8 mouse cellular contexts compared by ENCODE assay signal in the genomic region with DNA sequence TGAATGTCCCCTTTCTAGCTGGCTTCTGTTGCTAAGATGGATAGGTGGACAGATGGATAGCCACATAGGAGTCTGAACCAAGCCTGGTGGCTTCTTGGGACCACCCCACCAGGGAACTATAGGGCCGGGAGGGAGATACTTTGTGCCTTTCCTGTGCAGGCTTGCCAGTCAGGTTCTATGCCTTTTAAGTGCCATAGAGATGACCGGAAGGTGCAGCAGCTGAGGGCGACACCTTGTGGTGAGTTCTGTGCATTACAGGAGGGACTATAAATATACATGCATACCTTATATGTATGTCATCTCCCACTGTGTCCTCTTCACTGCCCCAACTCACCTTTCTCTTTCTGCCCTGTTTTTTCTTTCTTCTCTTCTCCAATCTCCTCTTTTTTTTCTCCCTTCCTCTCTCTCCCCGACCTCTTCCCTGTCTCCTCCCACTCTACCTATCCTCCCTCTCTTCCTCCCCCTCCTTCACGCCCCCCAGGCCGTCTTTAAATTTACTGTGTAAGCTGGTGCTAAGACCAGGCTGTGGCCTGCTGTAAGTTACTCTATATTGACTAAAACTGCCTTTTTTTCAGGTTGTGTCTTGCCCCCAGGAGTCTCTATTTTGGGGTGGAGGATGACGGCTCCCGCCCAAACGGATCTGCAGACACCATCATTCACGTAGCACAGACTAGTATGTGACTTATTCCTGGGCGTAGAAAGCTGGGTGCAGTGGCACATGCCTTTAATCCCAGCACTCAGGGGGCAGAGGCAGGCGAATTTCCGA. TPM values are rescaled to one million over a fixed set of nuclear protein-coding genes. Genes with fewer than 3 reads are reported as not detected.
DNase-seq lines count a peak whose midpoint lies in the region; ATAC-seq and TF ChIP-seq lines count a peak whose summit lies in the region.

No protein-coding gene starts in this region.

- no peaks in the 10 kb centered on the region for H3K9me3 ChIP-seq in heart, embryonic 10.5 days
- no peaks in the 10 kb centered on the region for H3K9me3 ChIP-seq in kidney, embryonic 14.5 days (ENCODE audit: control insufficient read depth, low read length)
- no peaks in the 10 kb centered on the region for H3K9me3 ChIP-seq in lung, embryonic 15.5 days

- peak; percentile 58 to 65 for DNase-seq in CD8-positive naive resting alpha-beta T cell, adult 2 months (ENCODE audit: low read depth in 2 of 2, low spot score in 2 of 2)
- DNase-seq in ZHBTc4 (ENCODE audit: low read depth, low spot score), result peak; percentile 89
- DNase-seq in heart, embryonic 10.5 days (ENCODE audit: low spot score), result peak; percentile 91
- DNase-seq in retina, adult 2 months (ENCODE audit: low read depth, low spot score), result peak; percentile 69
- DNase-seq in yolk sac, embryonic 10.5 days (ENCODE audit: low spot score), result peak; percentile 68

- peak; percentile 99 for TF ChIP-seq CTCF in cortical plate, adult 2 months (IDR thresholded peaks at IDR 0.05; ENCODE audit: extremely low read depth, insufficient read depth, low read length)

- H3K4me3 ChIP-seq in cortical plate, adult 2 months (ENCODE audit: insufficient read depth, low read length), result no peak overlapping the region
- no peak overlapping the region for H3K4me3 ChIP-seq in heart, embryonic 10.5 days
- H3K4me3 ChIP-seq in kidney, embryonic 14.5 days (ENCODE audit: low read length), result no peak overlapping the region
- no peak overlapping the region for H3K4me3 ChIP-seq in lung, embryonic 15.5 days

- H3K4me2 ChIP-seq in kidney, embryonic 14.5 days (replicated peaks; ENCODE audit: low read depth, low read length), result no peak overlapping the region
- no peak overlapping the region for H3K4me2 ChIP-seq in lung, embryonic 15.5 days

- no peaks in the 10 kb centered on the region for H3K4me1 ChIP-seq in cortical plate, adult 2 months (ENCODE audit: control insufficient read depth, insufficient read depth, low read length)
- peaks cover 17% of the 10 kb centered on the region for H3K4me1 ChIP-seq in heart, embryonic 10.5 days
- H3K4me1 ChIP-seq in kidney, embryonic 14.5 days (ENCODE audit: control insufficient read depth, insufficient read depth, low read length), result peaks cover 5% of the 10 kb centered on the region; the same call in 1 of the 2 replicates
- 0 out of 2 replicates have a peak, but pooled peaks cover 7% of the 10 kb centered on the region for H3K4me1 ChIP-seq in lung, embryonic 15.5 days

- peak; percentile 44 for ATAC-seq in kidney, embryonic 14.5 days (ENCODE audit: low FRiP score, low TSS enrichment)
- peak; percentile 21; the same call in 1 of the 2 replicates for ATAC-seq in lung, embryonic 15.5 days (ENCODE audit: borderline replicate concordance, extremely low read depth, low FRiP score, low TSS enrichment)

- no peak overlapping the region for H3K27ac ChIP-seq in cortical plate, adult 2 months (ENCODE audit: insufficient read depth, low read length)
- peak overlapping the region; percentile 75 for H3K27ac ChIP-seq in heart, embryonic 10.5 days
- H3K27ac ChIP-seq in kidney, embryonic 14.5 days (ENCODE audit: low read depth, low read length), result no peak overlapping the region
- H3K27ac ChIP-seq in lung, embryonic 15.5 days, result no peak overlapping the region

- no peak overlapping the region for H3K9ac ChIP-seq in kidney, embryonic 14.5 days (ENCODE audit: low read depth, low read length)
- no peak overlapping the region for H3K9ac ChIP-seq in lung, embryonic 15.5 days

- TF ChIP-seq POLR2A in cortical plate, adult 2 months (IDR thresholded peaks at IDR 0.05; ENCODE audit: extremely low read depth, insufficient read depth, low read length), result no peak

- WGBS in heart, embryonic 10.5 days, result 56% methylated on average over 13 of the region's 13 CpGs
- 61% methylated on average over 13 of the region's 13 CpGs for WGBS in kidney, embryonic 14.5 days
- WGBS in lung, embryonic 15.5 days, result 57% methylated on average over 13 of the region's 13 CpGs

- H3K27me3 ChIP-seq in heart, embryonic 10.5 days (ENCODE audit: insufficient read depth, poor library complexity, severe bottlenecking), result no peaks in the 10 kb centered on the region
- no peaks in the 10 kb centered on the region for H3K27me3 ChIP-seq in kidney, embryonic 14.5 days (ENCODE audit: control insufficient read depth, insufficient read depth, low read length)
- no peaks in the 10 kb centered on the region for H3K27me3 ChIP-seq in lung, embryonic 15.5 days

- peaks cover 14% of the 10 kb centered on the region for H3K36me3 ChIP-seq in heart, embryonic 10.5 days
- H3K36me3 ChIP-seq in kidney, embryonic 14.5 days (ENCODE audit: control insufficient read depth, insufficient read depth, low read length), result peaks cover 15% of the 10 kb centered on the region
- H3K36me3 ChIP-seq in lung, embryonic 15.5 days, result peaks cover 17% of the 10 kb centered on the region

RNA-seq across cellular contexts. Expression of gene Gtf2ird1, which starts 29.6 kb away (rescaled TPM):
- polyA plus RNA-seq in cortical plate, adult 2 months (2012; rRNA removed), result 31.2 and 31.9 TPM in 2 replicates
- polyA plus RNA-seq in heart, embryonic 10.5 days (2016; fragmentation: Nextera tagmentation; extraction: Ambion mirVana), result 64.1 and 74.8 TPM in 2 replicates
- 60.9 and 84.8 TPM in 2 replicates for polyA plus RNA-seq in kidney, embryonic 14.5 days (2014; fragmentation: Nextera tagmentation; extraction: Ambion mirVana)
- polyA plus RNA-seq in lung, embryonic 15.5 days (2015; fragmentation: Nextera tagmentation; extraction: Ambion mirVana), result 75.2 and 78.0 TPM in 2 replicates
